Mouse (Mus musculus) spleen, postnatal 4 days (tissue): ENCODE data around the gene Pdia3.
"Not testable (repeated sequence)": the region's sequence is repeated elsewhere in the genome, so short reads cannot be mapped to it uniquely, and the experiment has no call there.

Experiments used
- DNase-seq, 2 experiments: peaks; one replicate each; pipeline ENCODE4 v3.0.0; 2022; ENCODE audit warnings: low spot score in 2 of 2

Gene Pdia3

GRCm38 (mm10) chr2:121475306-121475705 is 61.7 kb downstream of the Pdia3 start:
- not testable (repeated sequence) for DNase-seq

DNA sequence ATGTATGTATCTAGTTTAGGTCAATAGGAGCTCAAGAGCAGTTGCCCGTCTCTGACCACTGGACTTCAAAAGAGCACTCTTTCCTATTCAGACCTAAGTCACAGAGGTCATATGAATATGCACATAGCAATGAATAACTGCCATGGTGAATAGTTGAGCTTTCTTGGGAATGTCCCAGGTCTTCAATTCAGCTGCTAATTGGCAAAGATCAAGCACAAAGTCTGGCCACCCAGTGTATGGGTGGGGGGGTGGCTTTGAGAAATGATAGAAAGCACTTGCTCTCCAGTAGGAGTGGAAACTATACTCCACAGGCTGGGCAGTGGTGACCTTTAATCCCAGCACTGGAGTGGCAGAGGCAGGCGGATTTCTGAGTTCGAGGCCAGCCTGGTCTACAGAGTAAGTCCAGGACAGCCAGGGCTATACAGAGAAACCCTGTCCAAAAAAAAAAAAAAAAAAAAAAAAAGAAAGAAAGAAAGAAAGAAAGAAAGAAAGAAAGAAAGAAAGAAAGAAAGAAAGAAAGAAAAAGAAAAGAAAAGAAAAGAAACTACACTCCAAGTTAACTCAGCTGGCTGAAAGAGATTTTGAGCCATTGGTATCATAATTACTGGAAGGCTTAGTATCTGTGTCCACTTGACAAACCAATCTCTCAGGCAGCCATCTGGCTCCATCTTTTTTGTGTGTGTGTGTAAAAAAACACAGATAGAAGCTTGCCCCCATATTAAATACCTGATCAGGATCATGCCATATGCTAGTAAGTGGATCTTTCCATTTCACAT is 64.1 kb downstream of the Pdia3 start:
- DNase-seq: no peak

DNA sequence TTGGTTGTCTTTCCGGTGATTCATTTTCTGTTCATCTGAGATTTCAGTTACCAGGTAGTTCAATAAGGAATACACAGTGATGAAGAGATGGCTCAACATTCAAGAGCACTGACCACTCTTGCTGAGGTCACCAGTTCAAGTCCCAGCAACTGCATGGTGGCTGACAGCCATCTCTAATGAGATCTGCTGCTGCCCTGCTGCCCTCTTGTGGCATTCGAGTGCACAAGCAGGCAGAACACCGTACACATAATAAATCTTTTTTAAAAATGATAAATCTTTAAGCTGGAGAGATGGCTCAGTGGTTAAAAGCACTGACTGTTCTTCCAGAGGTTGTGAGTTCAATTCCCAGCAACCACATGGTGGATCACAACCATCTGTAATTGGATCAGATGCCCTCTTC is 66.9 kb downstream of the Pdia3 start:
- peak; percentile 35 to 67 for DNase-seq

GRCm38 (mm10) chr2:121480916-121481315 is 67.3 kb downstream of the Pdia3 start:
- DNase-seq: not testable (repeated sequence)

DNA sequence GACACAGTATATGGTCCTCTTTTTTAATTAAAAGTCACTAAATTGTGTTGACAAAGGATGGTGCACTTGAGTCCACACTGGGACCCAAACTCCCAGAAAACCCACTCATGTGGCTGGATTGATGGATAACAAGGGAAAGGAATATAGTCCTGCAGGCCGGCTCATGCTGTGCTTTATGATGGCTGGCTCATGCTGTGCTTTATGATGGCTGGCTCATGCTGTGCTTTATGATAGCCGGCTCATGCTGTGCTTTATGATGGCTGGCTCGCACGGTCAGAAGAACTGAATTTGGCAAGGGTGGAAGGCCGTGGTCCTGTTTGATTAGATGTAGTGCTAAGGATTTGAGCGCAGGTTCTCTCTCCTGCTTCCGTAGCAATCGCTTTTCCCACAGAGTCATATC is 70.0 kb downstream of the Pdia3 start:
- DNase-seq: no peak

DNA sequence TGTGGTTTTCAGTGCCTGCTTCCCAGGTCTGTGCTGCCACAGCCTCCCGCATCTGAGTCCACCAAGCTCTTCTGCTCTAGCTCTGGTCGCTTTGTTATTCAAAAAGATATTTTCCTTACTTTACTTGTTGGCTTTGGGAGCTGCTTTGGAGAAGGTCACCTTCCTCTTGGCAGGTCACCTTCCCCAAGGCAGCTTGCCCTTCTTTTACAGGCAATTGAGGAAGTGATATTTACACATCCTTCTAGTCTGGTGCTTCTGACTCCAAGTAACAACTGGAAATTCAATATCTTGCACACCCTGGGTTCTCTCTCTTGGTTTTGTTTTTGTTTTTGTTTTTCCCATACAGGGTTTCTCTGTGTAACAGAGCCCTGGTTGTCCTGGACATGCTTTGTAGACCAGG is 70.8 kb downstream of the Pdia3 start:
- not testable (repeated sequence) for DNase-seq
